Mouse (Mus musculus): ENCODE data around the gene Shld2.

DNA sequence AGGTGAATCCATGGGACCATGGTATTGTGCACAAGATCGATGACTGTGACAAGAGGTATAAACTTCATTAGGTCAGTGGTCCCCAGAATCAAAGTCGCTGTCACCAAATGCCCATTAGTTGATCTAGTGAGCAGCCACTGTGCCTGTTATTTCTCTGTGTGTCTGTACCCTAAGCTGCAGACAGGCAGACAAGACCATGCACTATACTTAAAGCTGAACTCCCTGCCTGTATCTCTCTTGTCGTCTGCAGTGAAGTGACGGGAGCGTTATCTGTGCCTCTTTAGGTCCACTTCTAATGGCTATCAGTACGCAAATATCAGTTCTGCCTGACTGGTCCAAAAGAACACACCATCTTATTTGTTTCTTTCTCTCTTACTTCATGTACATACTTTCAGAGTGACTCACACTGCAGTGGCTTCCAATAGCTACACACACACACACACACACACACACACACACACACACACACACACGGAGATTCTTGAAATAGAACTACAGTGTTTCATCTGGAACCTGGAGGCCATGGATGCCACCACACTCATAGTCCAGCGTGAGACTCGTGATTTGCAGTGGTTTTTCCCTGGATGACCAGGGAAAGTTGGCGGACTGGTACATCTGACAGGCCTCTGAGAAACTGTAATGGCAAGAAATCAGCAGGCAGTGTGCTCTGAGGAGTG lies 81.3 kb downstream of the Shld2 start:
- TF ChIP-seq CTCF (IDR thresholded peaks at IDR 0.05; ENCODE audit: low read depth, low read length) (no peak), POLR2A (IDR thresholded peaks at IDR 0.05; ENCODE audit: insufficient read depth, low read length) (no peak), EP300 (IDR thresholded peaks at IDR 0.05; ENCODE audit: insufficient read depth, low read depth, low read length) (no peak)

Data from ES-Bruce4 (cell line).